Mouse (Mus musculus): ENCODE measurements around the gene Mysm1.

Gene Mysm1

GRCm38 (mm10) chr4:94978590-94979499 is at the start of gene Mysm1:
TSS of gene Mysm1 (minus strand) at chr4:94979100.
- in situ Hi-C loops (cut with MboI; ENCODE audit: unreplicated experiment in 2 of 2), result no loop called here

GRCm38 (mm10) chr4:95025847-95026600 is 47.1 kb upstream of the Mysm1 start:
- in situ Hi-C loops (cut with MboI; ENCODE audit: unreplicated experiment in 2 of 2), result no loop called here

- in situ Hi-C loops (cut with MboI; ENCODE audit: unreplicated experiment in 2 of 2), result loop anchor here in 1 of 2 experiments (25.0 kb wide), 1 partner anchor 1664 kb away; no protein-coding TSS in a partner anchor
Measured at GRCm38 (mm10) chr4:95023350-95023953, 44.6 kb upstream of the Mysm1 start.

DNA sequence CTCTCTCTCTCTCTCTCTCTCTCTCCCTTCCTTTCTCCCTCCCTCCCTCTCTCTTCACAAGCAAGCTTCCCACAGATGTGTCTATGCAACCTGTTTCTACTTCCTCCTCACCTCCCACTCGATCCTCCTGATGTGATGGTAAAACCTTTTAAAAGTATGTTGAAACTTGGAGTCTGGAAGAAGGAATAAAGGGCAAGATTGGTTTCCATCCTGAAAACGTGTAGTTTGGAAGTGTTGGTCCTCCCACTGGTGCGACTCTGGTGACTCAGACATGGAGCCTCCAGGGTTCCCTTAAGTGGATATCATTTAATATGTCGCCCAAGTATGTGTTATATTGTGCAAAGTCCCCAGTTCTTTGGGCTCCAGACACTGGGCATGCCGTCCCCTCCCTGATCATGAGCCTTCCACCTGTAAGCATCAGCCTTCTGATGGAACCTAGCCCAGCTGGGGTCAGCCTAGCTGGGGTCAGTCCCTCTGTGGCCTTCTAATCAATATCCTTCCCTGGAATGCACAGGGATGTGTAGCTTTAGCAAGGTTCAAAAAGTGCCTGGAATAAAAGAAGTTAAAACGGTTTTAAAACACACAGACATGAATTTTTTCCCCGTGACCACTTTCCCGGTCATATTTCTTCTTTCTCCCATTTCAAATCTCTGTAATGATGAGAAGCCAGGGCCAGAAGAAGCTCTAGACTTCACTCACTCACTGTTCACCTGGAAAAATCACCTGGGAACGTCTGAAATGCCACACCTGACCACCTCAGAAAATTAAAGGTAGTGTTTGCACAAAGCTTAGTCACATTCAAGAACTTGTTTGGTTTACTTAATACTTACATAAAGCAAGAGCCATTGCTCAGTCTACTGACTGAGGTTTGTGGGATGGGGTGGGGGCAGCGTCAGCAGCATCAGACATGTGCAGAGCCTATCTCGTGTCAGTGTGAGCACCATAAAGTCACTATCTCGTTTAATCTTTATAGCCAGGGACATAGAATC is 43.0 kb upstream of the Mysm1 start:
- in situ Hi-C loops (cut with MboI; ENCODE audit: unreplicated experiment in 2 of 2), result loop anchor here in 1 of 2 experiments (25.0 kb wide), 1 partner anchor 1665 kb away; no protein-coding TSS in a partner anchor

- in situ Hi-C loops (cut with MboI; ENCODE audit: unreplicated experiment in 2 of 2), result loop anchor here in 1 of 2 experiments (25.0 kb wide), 1 partner anchor 1667 kb away; no protein-coding TSS in a partner anchor
Measured at GRCm38 (mm10) chr4:95020201-95020600, 41.3 kb upstream of the Mysm1 start.

DNA sequence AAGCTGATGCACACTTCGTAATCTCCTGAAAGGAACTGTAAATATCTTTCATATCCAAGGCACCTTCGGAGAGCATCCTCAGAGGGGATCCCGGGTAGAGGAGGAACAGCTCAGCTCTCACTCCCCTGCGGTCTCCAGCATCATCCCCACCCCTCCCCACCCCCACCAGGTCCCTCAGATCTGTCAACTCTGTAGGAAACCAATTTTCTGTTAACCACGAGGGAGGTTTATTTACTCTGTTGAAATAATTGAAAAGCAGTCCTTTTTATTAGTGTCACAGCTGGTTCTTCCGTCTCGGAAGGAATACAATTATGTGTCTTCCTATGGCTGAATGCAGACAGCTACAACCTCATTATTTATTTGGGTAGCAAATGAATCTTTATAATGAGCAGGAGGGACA is 39.3 kb upstream of the Mysm1 start:
- in situ Hi-C loops (cut with MboI; ENCODE audit: unreplicated experiment in 2 of 2), result loop anchor here in 1 of 2 experiments (25.0 kb wide), 1 partner anchor 1669 kb away; no protein-coding TSS in a partner anchor

GRCm38 (mm10) chr4:95012706-95013105 is 33.8 kb upstream of the Mysm1 start:
- in situ Hi-C loops (cut with MboI; ENCODE audit: unreplicated experiment in 2 of 2), result loop anchor here in 1 of 2 experiments (25.0 kb wide), 1 partner anchor 1675 kb away; no protein-coding TSS in a partner anchor

DNA sequence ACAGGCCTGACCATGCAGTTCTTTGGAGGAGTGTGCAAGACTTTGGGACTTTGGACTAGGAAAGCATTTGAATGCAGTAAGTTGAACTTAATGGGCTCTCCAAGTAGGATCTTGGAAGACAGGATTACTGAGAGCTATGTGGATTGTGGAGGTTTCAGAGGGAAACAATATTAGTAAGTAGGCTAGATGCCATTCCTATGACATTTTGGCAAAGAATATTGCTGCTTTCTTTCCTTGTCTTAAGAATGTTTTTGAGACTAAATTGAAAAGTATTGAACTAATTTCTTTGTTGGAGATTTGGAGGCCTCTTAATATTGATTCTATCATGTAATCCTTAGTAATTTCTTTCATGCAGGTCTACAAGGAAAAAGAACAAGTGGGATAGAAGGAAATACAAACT is 33.4 kb upstream of the Mysm1 start:
- in situ Hi-C loops (cut with MboI; ENCODE audit: unreplicated experiment in 2 of 2), result loop anchor here in 1 of 2 experiments (25.0 kb wide), 1 partner anchor 1675 kb away; no protein-coding TSS in a partner anchor

GRCm38 (mm10) chr4:95008175-95009057 is 29.5 kb upstream of the Mysm1 start:
- in situ Hi-C loops (cut with MboI; ENCODE audit: unreplicated experiment in 2 of 2), result loop anchor here (5.0 to 25.0 kb wide), 6 partner anchors 39 to 1679 kb away; partner anchors contain the start of gene Jun (in 1 of the 2)

DNA sequence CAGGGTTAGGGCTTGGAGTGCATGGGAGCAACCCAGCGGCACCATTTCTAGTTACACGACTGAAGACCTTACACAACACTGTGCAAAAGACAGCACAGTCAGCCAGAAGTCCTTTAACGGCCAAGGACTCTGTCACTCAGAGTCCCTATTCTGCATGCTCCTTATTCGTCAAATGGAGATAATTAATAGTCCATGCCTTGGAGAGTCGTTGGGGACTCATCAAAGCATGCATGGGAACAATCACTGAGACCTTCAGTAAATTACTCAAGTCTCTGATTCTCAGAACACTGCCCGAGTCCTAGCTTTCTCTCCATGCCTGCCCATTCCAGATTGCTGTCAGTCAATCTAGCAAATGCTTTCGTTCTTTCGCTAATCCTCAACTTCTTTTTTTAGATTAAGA is 28.9 kb upstream of the Mysm1 start:
- in situ Hi-C loops (cut with MboI; ENCODE audit: unreplicated experiment in 2 of 2), result loop anchor here (5.0 to 25.0 kb wide), 6 partner anchors 40 to 1680 kb away; partner anchors contain the start of gene Jun (in 1 of the 2)

- in situ Hi-C loops (cut with MboI; ENCODE audit: unreplicated experiment in 2 of 2), result loop anchor here (5.0 to 25.0 kb wide), 6 partner anchors 42 to 1682 kb away; partner anchors contain the start of gene Jun (in 1 of the 2)
Measured at GRCm38 (mm10) chr4:95005251-95005830, 26.4 kb upstream of the Mysm1 start.

- in situ Hi-C loops (cut with MboI; ENCODE audit: unreplicated experiment in 2 of 2), result loop anchor here (10.0 to 25.0 kb wide), 2 partner anchors 1024 to 1686 kb away; no protein-coding TSS in a partner anchor
Measured at GRCm38 (mm10) chr4:95001043-95001775, 22.3 kb upstream of the Mysm1 start.

- in situ Hi-C loops (cut with MboI; ENCODE audit: unreplicated experiment in 2 of 2), result loop anchor here (10.0 to 25.0 kb wide), 2 partner anchors 1025 to 1687 kb away; no protein-coding TSS in a partner anchor
Measured at GRCm38 (mm10) chr4:95000147-95000546, 21.2 kb upstream of the Mysm1 start.

DNA sequence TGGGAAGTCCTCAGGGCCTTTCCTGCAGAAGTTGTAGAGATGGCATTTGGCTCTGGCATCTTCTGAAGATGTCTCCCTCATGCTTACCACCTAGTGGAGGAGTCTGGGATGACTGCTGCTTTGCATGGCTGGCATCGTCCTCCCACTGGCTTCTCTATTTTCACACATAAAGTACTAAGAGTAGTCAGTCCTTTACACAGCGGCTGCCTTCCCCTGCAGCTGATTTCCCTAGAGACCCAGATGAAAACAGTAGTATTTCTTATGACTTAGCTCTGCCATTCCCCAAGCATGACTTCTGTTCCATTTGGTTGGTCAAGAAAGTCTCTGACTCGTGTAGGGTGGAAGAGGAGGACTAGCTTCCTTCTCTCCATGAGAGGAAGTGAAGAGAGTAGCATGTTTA is 20.3 kb upstream of the Mysm1 start:
- in situ Hi-C loops (cut with MboI; ENCODE audit: unreplicated experiment in 2 of 2), result no loop called here

DNA sequence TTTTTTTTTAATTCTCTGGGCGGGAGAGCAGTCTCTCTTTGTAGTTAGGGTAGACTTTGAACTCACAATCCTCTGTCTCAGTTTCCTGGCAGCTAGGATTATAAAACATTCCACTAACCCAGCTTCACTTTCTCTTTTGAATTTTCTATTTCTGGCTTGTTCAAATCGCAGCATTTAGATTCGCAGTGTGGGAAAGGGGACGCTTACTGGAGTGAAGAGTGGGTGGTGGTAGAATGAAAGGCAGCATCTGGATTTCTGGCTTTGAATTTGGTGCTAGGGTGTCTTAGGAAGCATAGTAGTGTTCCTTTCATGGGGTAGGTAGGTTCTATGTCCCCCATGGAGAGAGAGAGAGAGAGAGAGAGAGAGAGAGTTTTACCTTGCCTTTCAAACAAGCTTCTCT is 17.0 kb upstream of the Mysm1 start:
- in situ Hi-C loops (cut with MboI; ENCODE audit: unreplicated experiment in 2 of 2), result no loop called here

- in situ Hi-C loops (cut with MboI; ENCODE audit: unreplicated experiment in 2 of 2), result no loop called here
Measured at GRCm38 (mm10) chr4:94990204-94990603, 11.3 kb upstream of the Mysm1 start.

- in situ Hi-C loops (cut with MboI; ENCODE audit: unreplicated experiment in 2 of 2), result no loop called here
Measured at GRCm38 (mm10) chr4:94987725-94988124, 8.8 kb upstream of the Mysm1 start.
